Mouse (Mus musculus): ENCODE data around the gene Epop.

DNA sequence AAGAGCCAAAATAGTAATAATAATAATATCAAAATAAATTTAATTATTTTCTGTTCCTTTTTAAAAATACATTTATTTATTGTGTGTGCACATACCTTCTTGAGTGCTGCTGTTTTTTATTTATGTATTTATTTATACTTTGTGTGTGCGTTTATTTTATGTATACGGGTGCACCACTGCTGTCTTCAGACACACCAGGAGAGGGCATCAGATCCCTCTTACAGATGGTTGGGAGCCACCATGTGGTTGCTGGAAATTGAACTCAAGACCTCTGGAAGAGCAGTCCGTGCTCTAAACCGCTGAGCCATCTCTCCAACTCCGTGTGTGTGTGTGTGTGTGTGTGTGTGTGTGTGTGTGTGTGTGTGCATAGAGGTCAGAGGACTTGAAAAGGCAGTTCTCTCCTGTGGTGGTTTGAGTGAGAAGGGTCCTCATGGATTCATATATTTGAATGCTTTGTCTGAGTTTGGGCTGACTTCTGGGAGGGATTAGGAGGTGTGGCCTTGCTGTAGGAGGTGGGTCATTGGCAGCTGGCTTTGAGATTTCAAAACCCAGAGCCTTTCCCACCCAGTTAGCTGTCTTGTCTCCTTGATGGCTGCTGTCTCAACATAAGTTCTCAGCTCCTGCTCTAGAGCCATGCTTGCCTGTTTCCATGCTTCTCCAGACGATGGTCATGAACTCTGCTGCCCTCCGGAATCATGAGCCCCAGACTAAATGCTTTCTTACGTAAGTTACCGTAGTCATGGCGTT, 31.4 kb downstream of the Epop start:
- no peak for TF ChIP-seq CTCF (IDR thresholded peaks at IDR 0.05; ENCODE audit: control insufficient read depth, insufficient read depth, low read length)
- no peak for TF ChIP-seq POLR2A (IDR thresholded peaks at IDR 0.05; ENCODE audit: borderline replicate concordance, control insufficient read depth, low read depth, low read length)

Data from bone marrow, adult 2 months (tissue).